Mouse (Mus musculus): ENCODE results near the gene Stx1a.

DNA sequence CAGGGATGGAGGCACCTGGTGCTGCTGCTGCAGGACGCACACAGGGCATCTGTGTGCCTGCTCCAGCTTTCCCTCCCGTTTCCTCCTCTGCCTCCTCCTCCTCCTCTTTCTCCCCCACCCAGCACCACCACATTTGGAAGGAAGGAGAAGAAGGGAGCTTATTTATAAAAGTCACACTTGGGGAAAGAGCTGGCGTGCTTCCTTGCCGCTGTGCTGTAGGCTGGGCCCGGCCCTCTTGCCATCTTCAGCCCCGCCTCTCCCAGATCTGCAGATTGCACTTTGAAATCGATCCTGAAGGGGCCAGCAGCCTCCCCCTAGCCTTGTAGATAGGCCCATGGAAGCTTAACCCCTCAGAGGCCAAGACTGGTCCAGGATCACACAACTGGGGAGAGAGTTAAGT is 2.6 kb downstream of the Stx1a start:
- TF ChIP-seq POLR2A (IDR thresholded peaks at IDR 0.05; ENCODE audit: borderline replicate concordance, low read depth, low read length), result no peak
- no peak for TF ChIP-seq CTCF (IDR thresholded peaks at IDR 0.05; ENCODE audit: low read depth, low read length)
